Mouse (Mus musculus): ENCODE measurements at regions not wholly inside any gene's neighbourhood (a gene's known extent, or its start where the extent isn't known, plus 50 kb on each side); places are given as distances from the start of the nearest gene placed in this dataset.
"Not testable (repeated sequence)": the region's sequence is repeated elsewhere in the genome, so short reads cannot be mapped to it uniquely, and the experiment has no call there.

GRCm38 (mm10) chr2:72615869-72616268 is 139.9 kb downstream of the Cdca7 start:
- DNase-seq = no peak

GRCm38 (mm10) chr2:72616412-72616811 is 140.5 kb downstream of the Cdca7 start:
- no peak for DNase-seq

- DNase-seq = no peak
Measured at GRCm38 (mm10) chr2:72619446-72619845, 143.5 kb downstream of the Cdca7 start.

GRCm38 (mm10) chr2:72620182-72620652 is 144.3 kb downstream of the Cdca7 start:
- no peak for DNase-seq

- DNase-seq = peak; percentile 32
Measured at GRCm38 (mm10) chr2:72627915-72628314, 152.0 kb downstream of the Cdca7 start.

GRCm38 (mm10) chr2:72628626-72629470 is 152.9 kb downstream of the Cdca7 start:
- no peak for DNase-seq

GRCm38 (mm10) chr2:72629691-72630461 is 153.9 kb downstream of the Cdca7 start:
- DNase-seq = no peak

GRCm38 (mm10) chr2:72637881-72638620 is 162.1 kb downstream of the Cdca7 start:
- DNase-seq = no peak

GRCm38 (mm10) chr2:72639022-72639421 is 163.1 kb downstream of the Cdca7 start:
- no peak for DNase-seq

GRCm38 (mm10) chr2:72641228-72641627 is 165.3 kb downstream of the Cdca7 start:
- no peak for DNase-seq

- DNase-seq = no peak
Measured at GRCm38 (mm10) chr2:72644151-72644843, 168.3 kb downstream of the Cdca7 start.

GRCm38 (mm10) chr2:72647642-72648041 is 171.7 kb downstream of the Cdca7 start:
- DNase-seq = no peak

- no peak for DNase-seq
Measured at GRCm38 (mm10) chr2:72648294-72648693, 172.3 kb downstream of the Cdca7 start.

- peak; percentile 20 for DNase-seq
Measured at GRCm38 (mm10) chr2:72655864-72656263, 179.9 kb downstream of the Cdca7 start.

- no peak for DNase-seq
Measured at GRCm38 (mm10) chr2:72657101-72657920, 181.4 kb downstream of the Cdca7 start.

- no peak for DNase-seq
Measured at GRCm38 (mm10) chr2:72662396-72662795, 186.4 kb downstream of the Cdca7 start.

- no peak for DNase-seq
Measured at GRCm38 (mm10) chr2:72662979-72663780, 187.2 kb downstream of the Cdca7 start.

GRCm38 (mm10) chr2:72667396-72667795 is 191.4 kb downstream of the Cdca7 start:
- not testable (repeated sequence) for DNase-seq

- peak; percentile 26 for DNase-seq
Measured at GRCm38 (mm10) chr2:72672908-72673901, 197.2 kb downstream of the Cdca7 start.
